Mouse (Mus musculus) limb, embryonic 14.5 days (tissue): Measurements from ENCODE around the gene Zfp120. TPM values are rescaled to one million over a fixed set of nuclear protein-coding genes. Genes with fewer than 3 reads are reported as not detected.
"Not testable (repeated sequence)": the region's sequence is repeated elsewhere in the genome, so short reads cannot be mapped to it uniquely, and the experiment has no call there.

Experiments used
- ATAC-seq: fragments of 200-750 bp; cut with Nextera tagmentation; 2 replicates; pipeline ENCODE4 v1.8.0; 2017; ENCODE audit warnings: low read depth, moderate number of reproducible peaks, moderate TSS enrichment; ENCODE audit not compliant: low FRiP score
- DNase-seq: peaks from one replicate; pipeline ENCODE4 v3.0.0-alpha.2; 2015; ENCODE audit warnings: low spot score
- H3K27ac ChIP-seq: fragments of 300-500 bp; sonication (generic); replicated peaks from 2 replicates; pipeline ENCODE4 v1.5.1; 2014; ENCODE audit warnings: low read depth, mild to moderate bottlenecking, low read length, moderate library complexity, mixed read lengths
- H3K27me3 ChIP-seq: fragments of 300-500 bp; sonication (generic); 2 replicates; pipeline ENCODE4 v1.6.1; 2014; ENCODE audit warnings: low read length, mixed read lengths; ENCODE audit not compliant: control insufficient read depth, insufficient read depth
- H3K36me3 ChIP-seq: fragments of 300-500 bp; sonication (generic); 2 replicates; pipeline ENCODE4 v1.6.1; 2014; ENCODE audit warnings: mild to moderate bottlenecking, low read length, moderate library complexity, mixed read lengths; ENCODE audit not compliant: control insufficient read depth, insufficient read depth
- H3K4me1 ChIP-seq: fragments of 300-500 bp; sonication (generic); 2 replicates; pipeline ENCODE4 v1.6.1; 2014; ENCODE audit warnings: antibody characterized with exemption, low read length, mixed read lengths; ENCODE audit not compliant: control insufficient read depth, insufficient read depth
- H3K4me2 ChIP-seq: fragments of 300-500 bp; sonication (generic); replicated peaks from 2 replicates; pipeline ENCODE4 v1.6.1; 2014; ENCODE audit warnings: low read depth, mild to moderate bottlenecking, low read length, moderate library complexity; ENCODE audit not compliant: severe bottlenecking
- H3K4me3 ChIP-seq: fragments of 300-500 bp; sonication (generic); replicated peaks from 2 replicates; pipeline ENCODE4 v1.5.1; 2014; ENCODE audit warnings: low read length
- H3K9ac ChIP-seq: fragments of 300-500 bp; sonication (generic); 2 replicates; pipeline ENCODE4 v1.6.1; 2014; ENCODE audit warnings: mild to moderate bottlenecking, low read depth, low read length, moderate library complexity; ENCODE audit not compliant: severe bottlenecking
- H3K9me3 ChIP-seq: fragments of 300-500 bp; sonication (generic); 2 replicates; pipeline ENCODE4 v1.6.1; 2016; ENCODE audit warnings: low read length; ENCODE audit not compliant: control insufficient read depth
- POLR2A ChIP-seq: fragments of 200-500 bp; IDR thresholded peaks from 2 replicates; pipeline ENCODE4 v1.8.0; 2012; ENCODE audit warnings: inconsistent platforms, mild to moderate bottlenecking, moderate library complexity, borderline replicate concordance; ENCODE audit not compliant: insufficient read depth, insufficient read length; ENCODE audit errors: extremely low read depth
- WGBS: fragments of 180-500 bp; shearing (Covaris S2); extraction: QIAGEN DNeasy Blood & Tissue Kit; methylation state at CpG from one replicate; pipeline ENCODE4 v1.1.7; 2014; 5-methylcytosine and 5-hydroxymethylcytosine counted together
- polyA plus RNA-seq, 2 experiments: library from polyadenylated mRNA; depleted of rRNA in 1 of 2; stranded (reverse) in 1 of 2; unstranded in 1 of 2; fragments of >200 nt; fragmentation: Nextera tagmentation in 1 of 2; extraction: Ambion mirVana in 1 of 2; gene quantifications; 2 replicates each; pipeline versions ENCODE4 v1.2.1 to v1.2.3; 2012 to 2014

Gene Zfp120
- polyA plus RNA-seq, 2 experiments, result 2.7 to 10.4 TPM

- Histone ChIP-seq H3K36me3 (peaks cover 3% of the 10 kb centered on the region; the same call in 1 of the 2 replicates), H3K9ac (no peak overlapping the region), H3K4me2 (no peak overlapping the region), H3K4me1 (peaks cover 3% of the 10 kb centered on the region; the same call in 1 of the 2 replicates), H3K27me3 (no peaks in the 10 kb centered on the region), H3K9me3 (peaks cover 21% of the 10 kb centered on the region), H3K27ac (no peak overlapping the region), H3K4me3 (no peak overlapping the region)
- 75% methylated on average over 2 of the region's 2 CpGs for WGBS
- DNase-seq (no peak), ATAC-seq (no peak)
- no peak for TF ChIP-seq POLR2A
Observed at GRCm38 (mm10) chr2:150132773-150133172, 3.7 kb downstream of the Zfp120 start.

- not testable (repeated sequence) for H3K27me3 ChIP-seq, H3K9ac ChIP-seq, H3K4me2 ChIP-seq, DNase-seq, H3K36me3 ChIP-seq, H3K27ac ChIP-seq, H3K4me3 ChIP-seq, H3K4me1 ChIP-seq, ATAC-seq
- WGBS, result 79% methylated on average over 1 of the region's 1 CpGs
- peaks cover 24% of the 10 kb centered on the region for H3K9me3 ChIP-seq
Observed at GRCm38 (mm10) chr2:150132002-150132401, 4.5 kb downstream of the Zfp120 start.

- H3K27me3 ChIP-seq, result no peaks in the 10 kb centered on the region
- TF ChIP-seq POLR2A, result no peak
- no peak overlapping the region for H3K27ac ChIP-seq
- ATAC-seq (no peak), DNase-seq (no peak)
- no peak overlapping the region for H3K4me2 ChIP-seq
- no peak overlapping the region for H3K4me3 ChIP-seq
- peaks cover 10% of the 10 kb centered on the region for H3K9me3 ChIP-seq
- WGBS, result 89% methylated on average over 10 of the region's 10 CpGs
- H3K4me1 ChIP-seq, result no peaks in the 10 kb centered on the region
- peaks cover 16% of the 10 kb centered on the region for H3K36me3 ChIP-seq
- no peak overlapping the region for H3K9ac ChIP-seq
Observed at GRCm38 (mm10) chr2:150111247-150111912, 25.1 kb downstream of the Zfp120 start.

GRCm38 (mm10) chr2:150099618-150100017 is 36.9 kb downstream of the Zfp120 start:
- not testable (repeated sequence) for H3K36me3 ChIP-seq, H3K4me3 ChIP-seq, H3K9me3 ChIP-seq, H3K27ac ChIP-seq, H3K4me2 ChIP-seq, H3K4me1 ChIP-seq, H3K27me3 ChIP-seq, H3K9ac ChIP-seq
- peak; percentile 67 for DNase-seq
- 15% methylated on average over 2 of the region's 2 CpGs for WGBS
- ATAC-seq, result peak; percentile 62; the same call in 1 of the 2 replicates

Other genes with a start within 250 kb of the Zfp120 start
- gene Gm10770, start 43.0 kb upstream of the Zfp120 start, polyA plus RNA-seq (2012; rRNA removed), result not detected in 2 replicates
- gene Gm10770, start 43.0 kb upstream of the Zfp120 start, polyA plus RNA-seq (2014; fragmentation: Nextera tagmentation; extraction: Ambion mirVana), result not detected in 2 replicates
- gene Gm14139, start 45.0 kb upstream of the Zfp120 start, polyA plus RNA-seq (2012; rRNA removed), result 0.06 TPM in 1 of 2 replicates, not detected in the other
- gene Gm14139, start 45.0 kb upstream of the Zfp120 start, polyA plus RNA-seq (2014; fragmentation: Nextera tagmentation; extraction: Ambion mirVana), result not detected in 2 replicates
- gene Zfp937, start 81.4 kb upstream of the Zfp120 start, polyA plus RNA-seq (2012; rRNA removed), result 1.7 and 2.2 TPM in 2 replicates
- gene Zfp937, start 81.4 kb upstream of the Zfp120 start, polyA plus RNA-seq (2014; fragmentation: Nextera tagmentation; extraction: Ambion mirVana), result 8.4 and 8.5 TPM in 2 replicates
- 2.0 and 2.4 TPM in 2 replicates for gene Gm21994, start 118.9 kb upstream of the Zfp120 start, polyA plus RNA-seq (2012; rRNA removed)
- gene Gm21994, start 118.9 kb upstream of the Zfp120 start, polyA plus RNA-seq (2014; fragmentation: Nextera tagmentation; extraction: Ambion mirVana), result 3.5 and 4.4 TPM in 2 replicates
- 0.05 and 0.06 TPM in 2 replicates for gene Gm14124, start 120.8 kb upstream of the Zfp120 start, polyA plus RNA-seq (2012; rRNA removed)
- 0.07 TPM in 1 of 2 replicates, not detected in the other for gene Gm14124, start 120.8 kb upstream of the Zfp120 start, polyA plus RNA-seq (2014; fragmentation: Nextera tagmentation; extraction: Ambion mirVana)
- 0.45 and 0.67 TPM in 2 replicates for gene Gm10130, start 187.0 kb upstream of the Zfp120 start, polyA plus RNA-seq (2012; rRNA removed)
- gene Gm10130, start 187.0 kb upstream of the Zfp120 start, polyA plus RNA-seq (2014; fragmentation: Nextera tagmentation; extraction: Ambion mirVana), result 1.9 and 3.6 TPM in 2 replicates
- 2.7 and 2.8 TPM in 2 replicates for gene 3300002I08Rik, start 226.1 kb upstream of the Zfp120 start, polyA plus RNA-seq (2012; rRNA removed)
- gene 3300002I08Rik, start 226.1 kb upstream of the Zfp120 start, polyA plus RNA-seq (2014; fragmentation: Nextera tagmentation; extraction: Ambion mirVana), result 9.0 TPM in 2 replicates